Mouse (Mus musculus): ENCODE measurements at regions not wholly inside any gene's neighbourhood (a gene's known extent, or its start where the extent isn't known, plus 50 kb on each side); places are given as distances from the start of the nearest gene placed in this dataset.

DNA sequence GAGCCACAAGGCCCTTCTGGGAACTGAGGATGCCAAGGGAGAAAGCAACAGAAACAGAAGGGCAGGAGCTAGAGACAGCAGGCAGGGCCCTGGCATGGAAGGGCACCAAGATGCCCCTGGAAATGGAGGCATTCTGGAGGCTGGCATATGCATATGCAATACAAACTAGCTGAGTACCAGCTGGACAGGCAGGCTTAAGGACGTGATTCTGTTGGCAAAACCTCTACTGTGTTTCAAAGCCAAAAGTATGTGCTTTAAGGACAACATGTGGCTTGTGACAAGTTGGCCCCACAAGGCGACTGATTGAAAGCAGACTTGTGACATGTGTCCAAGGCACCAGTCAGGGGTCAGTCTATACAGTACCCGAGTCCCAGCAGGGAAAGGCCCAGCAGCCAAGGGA is 52.2 kb upstream of the A530016L24Rik start:
- no peak for DNase-seq (ENCODE audit: extremely low spot score)

- no peak for DNase-seq (ENCODE audit: extremely low spot score)
Measured at GRCm38 (mm10) chr12:112438206-112438605, 51.0 kb upstream of the A530016L24Rik start.
